Mouse (Mus musculus) gastrocnemius, adult 8-10 months (tissue): Measurements from ENCODE around the gene Fat3. TPM values are rescaled to one million over a fixed set of nuclear protein-coding genes. Genes with fewer than 3 reads are reported as not detected.

Source experiments
- DNase-seq, 2 experiments: peaks; one replicate each; pipeline ENCODE4 v3.0.0; 2022; ENCODE audit warnings: low spot score in 2 of 2
- total RNA-seq, 4 experiments: library from RNA; stranded (reverse); gene quantifications; 2 replicates each; pipeline ENCODE4 v1.2.4; 2022

Gene Fat3
- total RNA-seq, 4 experiments from 2014 or later: 0.25 to 0.53 (median 0.44) TPM

GRCm38 (mm10) chr9:16310855-16311848 is 189.9 kb downstream of the Fat3 start:
- DNase-seq: no peak

- DNase-seq: no peak
Observed at GRCm38 (mm10) chr9:16310305-16310704, 190.8 kb downstream of the Fat3 start.

GRCm38 (mm10) chr9:16307789-16308188 is 193.3 kb downstream of the Fat3 start:
- DNase-seq: no peak

- no peak for DNase-seq
Observed at GRCm38 (mm10) chr9:16306222-16306621, 194.9 kb downstream of the Fat3 start.

- DNase-seq: no peak
Observed at GRCm38 (mm10) chr9:16305396-16306086, 195.5 kb downstream of the Fat3 start.

- DNase-seq: no peak
Observed at GRCm38 (mm10) chr9:16304949-16305348, 196.1 kb downstream of the Fat3 start.

- DNase-seq: no peak
Observed at GRCm38 (mm10) chr9:16302484-16302883, 198.6 kb downstream of the Fat3 start.

GRCm38 (mm10) chr9:16297935-16298334 is 203.2 kb downstream of the Fat3 start:
- no peak for DNase-seq

- DNase-seq: no peak
Observed at GRCm38 (mm10) chr9:16293928-16294806, 206.9 kb downstream of the Fat3 start.

- no peak for DNase-seq
Observed at GRCm38 (mm10) chr9:16292492-16292891, 208.6 kb downstream of the Fat3 start.

- DNase-seq: no peak
Observed at GRCm38 (mm10) chr9:16290911-16291310, 210.2 kb downstream of the Fat3 start.

GRCm38 (mm10) chr9:16283033-16283432 is 218.1 kb downstream of the Fat3 start:
- DNase-seq: no peak

- no peak for DNase-seq
Observed at GRCm38 (mm10) chr9:16282291-16282804, 218.7 kb downstream of the Fat3 start.

- DNase-seq: no peak
Observed at GRCm38 (mm10) chr9:16275589-16275988, 225.5 kb downstream of the Fat3 start.

GRCm38 (mm10) chr9:16274130-16274529 is 227.0 kb downstream of the Fat3 start:
- no peak for DNase-seq

- DNase-seq: no peak
Observed at GRCm38 (mm10) chr9:16272810-16273209, 228.3 kb downstream of the Fat3 start.

- no peak for DNase-seq
Observed at GRCm38 (mm10) chr9:16270768-16271114, 230.3 kb downstream of the Fat3 start.

GRCm38 (mm10) chr9:16270056-16270767 is 230.9 kb downstream of the Fat3 start:
- DNase-seq: no peak

- DNase-seq: no peak
Observed at GRCm38 (mm10) chr9:16265519-16265918, 235.6 kb downstream of the Fat3 start.

- no peak for DNase-seq
Observed at GRCm38 (mm10) chr9:16257241-16257840, 243.7 kb downstream of the Fat3 start.
